Mouse (Mus musculus): ENCODE results near the gene Myh7. TPM values are rescaled to one million over a fixed set of nuclear protein-coding genes. Genes with fewer than 3 reads are reported as not detected.

The Myh7 gene
- not detected for total RNA-seq (2023)

GRCm38 (mm10) chr14:54994136-54994868, at the start of gene Myh7:
Gene Myh7, minus strand, starts transcription at chr14:54994626.

GRCm38 (mm10) chr14:55014991-55015766, 20.8 kb upstream of the Myh7 start, which contains the start of gene Ngdn:
Gene Ngdn, plus strand, starts transcription at chr14:55015454.

GRCm38 (mm10) chr14:54976633-54977032, 17.8 kb downstream of the Myh7 start, which contains the start of gene Gm17428:
Gene Gm17428, plus strand, starts transcription at chr14:54976933.

GRCm38 (mm10) chr14:54966320-54966977, 28.0 kb downstream of the Myh7 start, which contains the start of gene Myh6:
Gene Myh6, minus strand, starts transcription at chr14:54966927.

GRCm38 (mm10) chr14:54935904-54936830, 58.3 kb downstream of the Myh7 start, which contains the start of gene Cmtm5:
Gene Cmtm5, plus strand, starts transcription at chr14:54936261.

GRCm38 (mm10) chr14:54932645-54933150, 61.7 kb downstream of the Myh7 start, which contains the start of gene Il25:
Gene Il25, plus strand, starts transcription at chr14:54932695.

GRCm38 (mm10) chr14:54925349-54926342, 68.8 kb downstream of the Myh7 start, which contains the start of gene Efs:
Gene Efs, minus strand, starts transcription at chr14:54926126.

Other genes with a start within 250 kb of the Myh7 start
- under 1 TPM in 1 of 2 experiments, not detected in 1; 0.29 TPM for gene Slc7a8, start 212.7 kb downstream of the Myh7 start, total RNA-seq (2023)
- gene Rnf212b, start 180.5 kb downstream of the Myh7 start, total RNA-seq (2023) = not detected
- 10 to 100 TPM; 11.3 to 11.7 TPM for gene Homez, start 123.7 kb downstream of the Myh7 start, total RNA-seq (2023)
- 10 to 100 TPM; 14.3 to 14.8 TPM for gene Ppp1r3e, start 117.1 kb downstream of the Myh7 start, total RNA-seq (2023)
- 1 to 10 TPM; 1.9 to 2.8 TPM for gene Bcl2l2, start 111.2 kb downstream of the Myh7 start, total RNA-seq (2023)
- 1 to 10 TPM in 1 of 2 experiments, not detected in 1; 1.4 TPM for gene Gm20521, start 111.2 kb downstream of the Myh7 start, total RNA-seq (2023)
- gene Pabpn1, start 102.1 kb downstream of the Myh7 start, total RNA-seq (2023) = 100 to 1,000 TPM; 291 TPM
- gene Slc22a17, start 81.5 kb downstream of the Myh7 start, total RNA-seq (2023) = 1 to 10 TPM; 2.7 to 3.8 TPM
- not detected for gene Efs, start 68.5 kb downstream of the Myh7 start, total RNA-seq (2023)
- not detected for gene Il25, start 61.9 kb downstream of the Myh7 start, total RNA-seq (2023)
- gene Cmtm5, start 58.4 kb downstream of the Myh7 start, total RNA-seq (2023) = not detected
- gene Myh6, start 27.7 kb downstream of the Myh7 start, total RNA-seq (2023) = not detected
- not detected for gene Gm17428, start 17.7 kb downstream of the Myh7 start, total RNA-seq (2023)
- 100 to 1,000 TPM in 1 of 2 experiments, 10 to 100 TPM in 1; 99.7 to 112 TPM for gene Ngdn, start 20.8 kb upstream of the Myh7 start, total RNA-seq (2023)
- gene Zfhx2, start 97.7 kb upstream of the Myh7 start, total RNA-seq (2023) = 10 to 100 TPM; 29.3 to 34.2 TPM
- gene Thtpa, start 100.2 kb upstream of the Myh7 start, total RNA-seq (2023) = 10 to 100 TPM; 10.1 to 10.8 TPM
- 100 to 1,000 TPM; 116 TPM for gene Ap1g2, start 112.0 kb upstream of the Myh7 start, total RNA-seq (2023)
- not detected for gene Jph4, start 122.3 kb upstream of the Myh7 start, total RNA-seq (2023)
- gene Dhrs2, start 227.4 kb upstream of the Myh7 start, total RNA-seq (2023) = not detected